Mouse (Mus musculus) kidney, embryonic 15.5 days (tissue): ENCODE measurements at regions not wholly inside any gene's neighbourhood (a gene's known extent, or its start where the extent isn't known, plus 50 kb on each side); places are given as distances from the start of the nearest gene placed in this dataset.
"Not testable (repeated sequence)": the region's sequence is repeated elsewhere in the genome, so short reads cannot be mapped to it uniquely, and the experiment has no call there.

Experiments
- ATAC-seq: fragments of 200-750 bp; cut with Nextera tagmentation; replicated peaks from 2 replicates; pipeline ENCODE4 v1.8.0; 2017; ENCODE audit warnings: moderate TSS enrichment; ENCODE audit not compliant: low FRiP score
- H3K27ac ChIP-seq: fragments of 300-500 bp; sonication (generic); 2 replicates; pipeline ENCODE4 v1.5.1; 2015; ENCODE audit warnings: mild to moderate bottlenecking, inconsistent platforms
- H3K27me3 ChIP-seq: fragments of 300-500 bp; sonication (generic); 2 replicates; pipeline ENCODE4 v1.6.1; 2015; ENCODE audit warnings: inconsistent platforms
- H3K36me3 ChIP-seq: fragments of 300-500 bp; sonication (generic); 2 replicates; pipeline ENCODE4 v1.6.1; 2015; ENCODE audit warnings: inconsistent platforms
- H3K4me1 ChIP-seq: fragments of 300-500 bp; sonication (generic); 2 replicates; pipeline ENCODE4 v1.6.1; 2015; ENCODE audit warnings: inconsistent platforms
- H3K4me2 ChIP-seq: fragments of 300-500 bp; sonication (generic); 2 replicates; pipeline ENCODE4 v1.6.1; 2015; ENCODE audit warnings: moderate library complexity, mild to moderate bottlenecking, inconsistent platforms
- H3K4me3 ChIP-seq: fragments of 300-500 bp; sonication (generic); replicated peaks from 2 replicates; pipeline ENCODE4 v1.5.1; 2015; ENCODE audit warnings: mild to moderate bottlenecking, inconsistent platforms
- H3K9ac ChIP-seq: fragments of 300-500 bp; sonication (generic); 2 replicates; pipeline ENCODE4 v1.6.1; 2015; ENCODE audit warnings: mild to moderate bottlenecking, inconsistent platforms
- H3K9me3 ChIP-seq: fragments of 300-500 bp; sonication (generic); replicated peaks from 2 replicates; pipeline ENCODE4 v1.6.1; 2016; ENCODE audit warnings: inconsistent platforms
- WGBS: fragments of 180-500 bp; shearing (Covaris S2); methylation state at CpG from one replicate; pipeline ENCODE4 v1.1.7; 2015; ENCODE audit warnings: mixed read lengths; 5-methylcytosine and 5-hydroxymethylcytosine counted together

- not testable (repeated sequence) for H3K36me3 ChIP-seq, H3K9ac ChIP-seq, H3K27ac ChIP-seq, H3K4me2 ChIP-seq, H3K4me1 ChIP-seq, H3K4me3 ChIP-seq, H3K9me3 ChIP-seq, H3K27me3 ChIP-seq, ATAC-seq
- WGBS = 87% methylated on average over 2 of the region's 2 CpGs
These were observed 477.4 kb downstream of the Rpia start for GRCm38 (mm10) chr6:70314667-70315066.

GRCm38 (mm10) chr6:70301100-70301499 is 490.9 kb downstream of the Rpia start:
- H3K9me3 ChIP-seq, H3K4me3 ChIP-seq, ATAC-seq, H3K27me3 ChIP-seq, H3K27ac ChIP-seq, H3K4me2 ChIP-seq, H3K4me1 ChIP-seq, H3K36me3 ChIP-seq, H3K9ac ChIP-seq: not testable (repeated sequence)

DNA sequence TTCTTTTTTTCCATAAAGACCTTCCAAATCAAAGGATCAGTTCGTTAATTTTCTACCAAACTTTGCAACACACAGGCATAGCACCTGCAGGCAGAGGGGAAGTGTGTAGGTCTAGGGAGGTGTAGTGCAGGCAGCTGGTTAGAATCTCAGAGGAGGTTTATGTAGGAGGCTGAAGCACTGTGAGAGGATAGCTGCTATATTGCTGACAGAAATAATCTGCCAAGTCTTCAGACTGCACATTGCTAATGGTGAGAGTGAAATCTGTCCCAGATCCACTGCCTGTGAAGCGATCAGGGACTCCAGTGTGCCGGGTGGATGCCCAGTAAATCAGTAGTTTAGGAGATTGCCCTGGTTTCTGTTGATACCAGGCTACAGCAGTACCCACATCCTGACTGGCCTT is 531.8 kb downstream of the Rpia start:
- not testable (repeated sequence) for ATAC-seq

GRCm38 (mm10) chr6:70240167-70240566 is 551.9 kb downstream of the Rpia start:
- WGBS = no CpG with 5 or more reads among the region's 1 CpGs
- H3K4me1 ChIP-seq, H3K4me3 ChIP-seq, H3K9me3 ChIP-seq, H3K4me2 ChIP-seq, H3K27me3 ChIP-seq, H3K9ac ChIP-seq, H3K27ac ChIP-seq, H3K36me3 ChIP-seq: not testable (repeated sequence)
- 0 out of 2 replicates have a peak, but pooled peaks have one; percentile 67 for ATAC-seq

More for the DNA sequence above, 531.8 kb downstream of the Rpia start:
- not testable (repeated sequence) for H3K9me3 ChIP-seq, H3K27me3 ChIP-seq, H3K4me1 ChIP-seq, H3K36me3 ChIP-seq, H3K27ac ChIP-seq, H3K9ac ChIP-seq, H3K4me2 ChIP-seq, H3K4me3 ChIP-seq
- WGBS = 79% methylated on average over 3 of the region's 3 CpGs

DNA sequence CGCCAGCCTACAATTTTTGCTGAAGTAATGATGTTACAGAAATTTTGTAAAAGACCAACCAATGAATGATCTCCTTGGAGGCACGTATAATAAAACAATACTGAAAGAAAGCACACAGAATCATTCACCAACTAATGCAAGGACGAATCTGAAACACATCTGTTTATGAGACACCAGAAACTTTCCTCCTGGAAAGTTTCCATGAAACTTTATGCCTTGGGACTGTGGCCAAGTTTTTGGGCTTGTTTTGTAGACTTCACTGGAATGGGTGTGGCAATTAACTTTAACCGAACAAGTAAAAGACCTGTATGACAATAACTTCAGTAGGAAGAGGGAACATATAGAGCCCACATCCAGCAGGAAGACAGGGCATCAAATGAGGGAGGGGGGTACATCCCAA is 564.9 kb downstream of the Rpia start:
- WGBS = 56% methylated on average over 4 of the region's 4 CpGs
- Histone ChIP-seq H3K4me3 (no peak overlapping the region), H3K27ac (no peak overlapping the region), H3K9me3 (no peaks in the 10 kb centered on the region), H3K4me2 (no peak overlapping the region), H3K36me3 (no peaks in the 10 kb centered on the region), H3K4me1 (no peaks in the 10 kb centered on the region), H3K9ac (no peak overlapping the region), H3K27me3 (no peaks in the 10 kb centered on the region)
- no peak for ATAC-seq

GRCm38 (mm10) chr6:70216632-70217031 is 575.4 kb downstream of the Rpia start:
- H3K9me3 ChIP-seq, H3K4me1 ChIP-seq, H3K36me3 ChIP-seq, H3K9ac ChIP-seq, H3K4me2 ChIP-seq, H3K4me3 ChIP-seq, H3K27ac ChIP-seq, H3K27me3 ChIP-seq: not testable (repeated sequence)
- WGBS = 40% methylated on average over 2 of the region's 2 CpGs
- ATAC-seq = peak; percentile 83

- H3K4me1 ChIP-seq, H3K4me3 ChIP-seq, H3K4me2 ChIP-seq, H3K36me3 ChIP-seq, H3K27ac ChIP-seq, H3K9me3 ChIP-seq, H3K9ac ChIP-seq, H3K27me3 ChIP-seq: not testable (repeated sequence)
- peak; percentile 94 for ATAC-seq
- 23% methylated on average over 3 of the region's 3 CpGs for WGBS
These were observed 576.3 kb downstream of the Rpia start for GRCm38 (mm10) chr6:70215781-70216180.
